Mouse (Mus musculus) lung, adult 2 months (tissue): ENCODE measurements at regions not wholly inside any gene's neighbourhood (a gene's known extent, or its start where the extent isn't known, plus 50 kb on each side); places are given as distances from the start of the nearest gene placed in this dataset.

Source experiments
- DNase-seq: peaks from one replicate; pipeline ENCODE4 v3.0.0; 2022
- H3K4me1 ChIP-seq: fragments of 200-500 bp; 2 replicates; pipeline ENCODE4 v1.6.1; 2011; ENCODE audit warnings: low read length; ENCODE audit not compliant: control insufficient read depth, insufficient read depth
- H3K4me3 ChIP-seq: fragments of 200-500 bp; replicated peaks from 2 replicates; pipeline ENCODE3; 2011; ENCODE audit warnings: low read depth, mild to moderate bottlenecking, control low read depth, low read length; ENCODE audit errors: extremely low read depth
- CTCF ChIP-seq: fragments of 200-500 bp; IDR thresholded peaks from 2 replicates; pipeline ENCODE4 v1.5.1; 2011; ENCODE audit warnings: mild to moderate bottlenecking, low read length, control low read depth; ENCODE audit not compliant: insufficient read depth
- POLR2A ChIP-seq: fragments of 200-500 bp; IDR thresholded peaks from 2 replicates; pipeline ENCODE4 v1.6.1; 2011; ENCODE audit warnings: low read depth, mild to moderate bottlenecking, control low read depth, low read length, borderline replicate concordance; ENCODE audit errors: extremely low read depth
- WGBS: fragments of 180-500 bp; shearing (Covaris S2); methylation state at CpG from one replicate; pipeline ENCODE4 v1.1.7; 2018; 5-methylcytosine and 5-hydroxymethylcytosine counted together

GRCm38 (mm10) chr1:41054426-41054955 lies 249.1 kb downstream of the Tmem182 start:
- DNase-seq = no peak
- 82% methylated on average over 5 of the region's 5 CpGs for WGBS
- TF ChIP-seq POLR2A = no peak
- no peak for TF ChIP-seq CTCF

GRCm38 (mm10) chr1:41055761-41056160 lies 250.4 kb downstream of the Tmem182 start:
- H3K4me1 ChIP-seq = no peaks in the 10 kb centered on the region
- 74% methylated on average over 10 of the region's 10 CpGs for whole genome bisulfite sequencing
- TF ChIP-seq CTCF (no peak), POLR2A (no peak)
- no peak for DNase-seq
- H3K4me3 ChIP-seq = no peak overlapping the region

More at GRCm38 (mm10) chr1:41054426-41054955, 249.1 kb downstream of the Tmem182 start:
- no peak overlapping the region for H3K4me3 ChIP-seq
- H3K4me1 ChIP-seq = no peaks in the 10 kb centered on the region

- WGBS = 85% methylated on average over 10 of the region's 10 CpGs
- Histone ChIP-seq H3K4me3 (no peak overlapping the region), H3K4me1 (no peaks in the 10 kb centered on the region)
- DNase-seq = no peak
- TF ChIP-seq CTCF (no peak), POLR2A (no peak)
Measured at GRCm38 (mm10) chr1:41065130-41065529, 259.7 kb downstream of the Tmem182 start.

- H3K4me3 ChIP-seq = no peak overlapping the region
- no peaks in the 10 kb centered on the region for H3K4me1 ChIP-seq
- TF ChIP-seq POLR2A = no peak
- TF ChIP-seq CTCF = no peak
- WGBS = 89% methylated on average over 5 of the region's 5 CpGs
- no peak for DNase-seq
Measured at GRCm38 (mm10) chr1:41104869-41105268, 299.5 kb downstream of the Tmem182 start.

GRCm38 (mm10) chr1:41121636-41122175 lies 316.3 kb downstream of the Tmem182 start:
- no peak for TF ChIP-seq POLR2A
- TF ChIP-seq CTCF = no peak
- DNase-seq = no peak
- no peak overlapping the region for H3K4me3 ChIP-seq
- no peaks in the 10 kb centered on the region for H3K4me1 ChIP-seq
- WGBS = 90% methylated on average over 5 of the region's 5 CpGs

GRCm38 (mm10) chr1:41131410-41131809 lies 326.0 kb downstream of the Tmem182 start:
- TF ChIP-seq POLR2A = no peak
- no peak for TF ChIP-seq CTCF
- DNase-seq = no peak
- H3K4me3 ChIP-seq = no peak overlapping the region
- whole genome bisulfite sequencing = 12% methylated on average over 9 of the region's 9 CpGs
- H3K4me1 ChIP-seq = no peaks in the 10 kb centered on the region

GRCm38 (mm10) chr1:41133143-41133542 lies 327.7 kb downstream of the Tmem182 start:
- no peak for DNase-seq
- WGBS = 5% methylated on average over 1 of the region's 1 CpGs

GRCm38 (mm10) chr1:41133946-41134345 lies 328.5 kb downstream of the Tmem182 start:
- no peak for DNase-seq
- H3K4me3 ChIP-seq = no peak overlapping the region
- TF ChIP-seq POLR2A = no peak
- TF ChIP-seq CTCF = no peak
- 45% methylated on average over 8 of the region's 8 CpGs for WGBS
- no peaks in the 10 kb centered on the region for H3K4me1 ChIP-seq

More at GRCm38 (mm10) chr1:41133143-41133542, 327.7 kb downstream of the Tmem182 start:
- no peak overlapping the region for H3K4me3 ChIP-seq
- no peaks in the 10 kb centered on the region for H3K4me1 ChIP-seq
- TF ChIP-seq POLR2A (no peak), CTCF (no peak)

GRCm38 (mm10) chr1:41139725-41140124 lies 334.3 kb downstream of the Tmem182 start:
- Histone ChIP-seq H3K4me1 (no peaks in the 10 kb centered on the region), H3K4me3 (no peak overlapping the region)
- no peak for DNase-seq
- TF ChIP-seq POLR2A (no peak), CTCF (no peak)
- WGBS = 85% methylated on average over 2 of the region's 2 CpGs

GRCm38 (mm10) chr1:41140542-41140941 lies 335.1 kb downstream of the Tmem182 start:
- DNase-seq = no peak
- 59% methylated on average over 1 of the region's 1 CpGs for WGBS
- TF ChIP-seq POLR2A (no peak), CTCF (no peak)
- Histone ChIP-seq H3K4me3 (no peak overlapping the region), H3K4me1 (no peaks in the 10 kb centered on the region)
